8 mouse cellular contexts compared by ENCODE assay signal in genomic region chr19:38818766-38819426, GRCm38 (mm10). TPM values are rescaled to one million over a fixed set of nuclear protein-coding genes. Genes with fewer than 3 reads are reported as not detected.
DNase-seq lines count a peak whose midpoint lies in the region; ATAC-seq and TF ChIP-seq lines count a peak whose summit lies in the region.

Gene Noc3l, minus strand, starts transcription at chr19:38819237.

- peaks cover 25% of the 10 kb centered on the region for H3K36me3 ChIP-seq in hindbrain, embryonic 10.5 days
- 0 out of 2 replicates have a peak, but pooled peaks cover 7% of the 10 kb centered on the region for H3K36me3 ChIP-seq in lung, postnatal 0 days (ENCODE audit: insufficient read depth, low read length)

- peak within 1 kb of the TSS; percentile 77 for H3K4me3 ChIP-seq in hindbrain, embryonic 10.5 days
- H3K4me3 ChIP-seq in lung, postnatal 0 days (ENCODE audit: low read depth, low read length) = peak within 1 kb of the TSS; percentile 72

- no peaks in the 10 kb centered on the region for H3K27me3 ChIP-seq in hindbrain, embryonic 10.5 days (ENCODE audit: insufficient read depth, poor library complexity, severe bottlenecking)
- no peaks in the 10 kb centered on the region for H3K27me3 ChIP-seq in lung, postnatal 0 days (replicated peaks; ENCODE audit: insufficient read depth, low read length)

- TF ChIP-seq CTCF in lung, postnatal 0 days (IDR thresholded peaks at IDR 0.05) = peak; percentile 99

- DNase-seq in MEL-GATA-1-ER (ENCODE audit: extremely low read depth, low read depth) = peak; percentile 71
- DNase-seq in cerebellum, adult 8-10 months = peak; percentile 94
- peak; percentile 92 for DNase-seq in forelimb bud, embryonic 11.5 days (ENCODE audit: low read depth, low spot score)
- peak; percentile 95 for DNase-seq in hindbrain, embryonic 10.5 days (ENCODE audit: low spot score)
- DNase-seq in layer of hippocampus, adult 9-11 months = peak; percentile 89
- DNase-seq in lung, postnatal 0 days (ENCODE audit: low spot score) = peak; percentile 93
- peak; percentile 96 for DNase-seq in ovary, postnatal 14 days (ENCODE audit: low spot score)
- DNase-seq in thymus, postnatal 14 days = peak; percentile 94

- ATAC-seq in lung, postnatal 0 days = peak; percentile 98

- peaks cover 13% of the 10 kb centered on the region for H3K4me1 ChIP-seq in hindbrain, embryonic 10.5 days (replicated peaks)
- no peaks in the 10 kb centered on the region; the same call in 1 of the 2 replicates for H3K4me1 ChIP-seq in lung, postnatal 0 days (ENCODE audit: insufficient read depth, low read depth, low read length)

- H3K4me2 ChIP-seq in lung, postnatal 0 days (replicated peaks; ENCODE audit: low read depth, low read length) = peak within 1 kb of the TSS; percentile 83

- H3K9me3 ChIP-seq in hindbrain, embryonic 10.5 days = no peaks in the 10 kb centered on the region
- H3K9me3 ChIP-seq in lung, postnatal 0 days (ENCODE audit: low read length) = no peaks in the 10 kb centered on the region

- peak within 1 kb of the TSS; percentile 92 for H3K27ac ChIP-seq in hindbrain, embryonic 10.5 days
- no peak within 1 kb of the TSS for H3K27ac ChIP-seq in lung, postnatal 0 days (ENCODE audit: low read length)

- WGBS in hindbrain, embryonic 10.5 days = under 1% methylated on average over 38 of the region's 38 CpGs
- WGBS in lung, postnatal 0 days = under 1% methylated on average over 34 of the region's 38 CpGs

- H3K9ac ChIP-seq in lung, postnatal 0 days (replicated peaks; ENCODE audit: low read depth) = peak within 1 kb of the TSS; percentile 68

- no peak for TF ChIP-seq EP300 in lung, postnatal 0 days (IDR thresholded peaks at IDR 0.05)

RNA-seq across cellular contexts. Expression of gene Noc3l, which starts in this region (rescaled TPM):
- polyA plus RNA-seq in hindbrain, embryonic 10.5 days (2016; fragmentation: Nextera tagmentation; extraction: Ambion mirVana) = 7.6 and 10.3 TPM in 2 replicates
- 1.9 and 2.3 TPM in 2 replicates for polyA plus RNA-seq in lung, postnatal 0 days (2015; fragmentation: Nextera tagmentation; extraction: Ambion mirVana)
